In genomic region chr13:12339446-12339845, GRCm38 (mm10) we compare ENCODE assay signal across 12 mouse cellular contexts. TPM values are rescaled to one million over a fixed set of nuclear protein-coding genes. Genes with fewer than 3 reads are reported as not detected.
A peak's percentile ranks its signal among the peaks of the same experiment; 100 is the strongest.
DNase-seq lines count a peak whose midpoint lies in the region; ATAC-seq and TF ChIP-seq lines count a peak whose summit lies in the region.
"Had no signal": no experiment of that assay in that cellular context is flagged by ENCODE, and none has a peak within 500 bp of the region (broad histone marks: within the 10 kb centered on the region; RNA-seq: fewer than 3 reads in every experiment).

No protein-coding gene starts in this region.

- TF ChIP-seq CTCF in forebrain, postnatal 0 days (IDR thresholded peaks at IDR 0.05; ENCODE audit: low read depth), result no peak
- TF ChIP-seq CTCF in lung, embryonic 14.5 days (IDR thresholded peaks at IDR 0.05; ENCODE audit: low read depth), result no peak

- H3K4me1 ChIP-seq in forebrain, postnatal 0 days (ENCODE audit: insufficient read depth), result 0 out of 2 replicates have a peak, but pooled peaks cover 3% of the 10 kb centered on the region
- H3K4me1 ChIP-seq in forebrain, embryonic 10.5 days, result peaks cover 14% of the 10 kb centered on the region
- H3K4me1 ChIP-seq in lung, embryonic 14.5 days (ENCODE audit: insufficient read depth), result peaks cover 6% of the 10 kb centered on the region; the same call in 1 of the 2 replicates
- H3K4me1 ChIP-seq in heart, embryonic 15.5 days (replicated peaks), result peaks cover 18% of the 10 kb centered on the region

- ATAC-seq in forebrain, postnatal 0 days, result no peak
- ATAC-seq in lung, embryonic 14.5 days (ENCODE audit: insufficient read depth), result no peak
- 0 out of 2 replicates have a peak, but pooled peaks have one; percentile 5 for ATAC-seq in heart, embryonic 15.5 days (replicated peaks; ENCODE audit: insufficient number of reproducible peaks, insufficient read depth, low FRiP score, low read depth)

- H3K27ac ChIP-seq in forebrain, postnatal 0 days (ENCODE audit: low read depth, low read length), result no peak overlapping the region
- H3K27ac ChIP-seq in forebrain, embryonic 10.5 days, result no peak overlapping the region
- no peak overlapping the region; the same call in 1 of the 2 replicates for H3K27ac ChIP-seq in lung, embryonic 14.5 days (ENCODE audit: low read depth)
- H3K27ac ChIP-seq in heart, embryonic 15.5 days, result peak overlapping the region; percentile 91
- H3K27ac ChIP-seq: embryonic facial prominence, embryonic 13.5 days had no signal

- H3K9ac ChIP-seq in forebrain, postnatal 0 days, result no peak overlapping the region
- no peak overlapping the region for H3K9ac ChIP-seq in lung, embryonic 14.5 days
- H3K9ac ChIP-seq in heart, embryonic 15.5 days, result peak overlapping the region; percentile 65

- DNase-seq in forebrain, postnatal 0 days, result no peak
- DNase-seq in forebrain, embryonic 10.5 days (ENCODE audit: extremely low spot score, low spot score), result no peak
- DNase-seq in lung, embryonic 14.5 days, result peak; percentile 9
- no peak for DNase-seq in lung, postnatal 4 days
- peak; percentile 32 for DNase-seq in skeletal muscle tissue, adult 2 months (ENCODE audit: low read depth, low spot score)
- DNase-seq in cerebellum, postnatal 4 days (ENCODE audit: low spot score in 2 of 2), result no peak
- DNase-seq in left cerebral cortex, adult 18-20 months (ENCODE audit: low spot score in 2 of 2), result no peak
- DNase-seq: cerebellum, adult 9-10 months; kidney, adult 11 months; kidney, postnatal 4 days had no signal

- no peaks in the 10 kb centered on the region for H3K36me3 ChIP-seq in forebrain, postnatal 0 days (ENCODE audit: insufficient read depth)
- no peaks in the 10 kb centered on the region for H3K36me3 ChIP-seq in forebrain, embryonic 10.5 days (replicated peaks)
- H3K36me3 ChIP-seq in lung, embryonic 14.5 days (ENCODE audit: insufficient read depth), result no peaks in the 10 kb centered on the region
- no peaks in the 10 kb centered on the region for H3K36me3 ChIP-seq in heart, embryonic 15.5 days
- H3K36me3 ChIP-seq: embryonic facial prominence, embryonic 13.5 days had no signal

- no peak overlapping the region for H3K4me3 ChIP-seq in forebrain, postnatal 0 days (ENCODE audit: low read depth, low read length)
- no peak overlapping the region for H3K4me3 ChIP-seq in forebrain, embryonic 10.5 days
- peak overlapping the region; percentile 31; the same call in 1 of the 2 replicates for H3K4me3 ChIP-seq in lung, embryonic 14.5 days (ENCODE audit: low read depth, low read length)
- H3K4me3 ChIP-seq in heart, embryonic 15.5 days, result peak overlapping the region; percentile 68

- peak overlapping the region; percentile 90; the same call in 1 of the 2 replicates for H3K4me2 ChIP-seq in forebrain, postnatal 0 days (ENCODE audit: low read depth)
- no peak overlapping the region for H3K4me2 ChIP-seq in lung, embryonic 14.5 days
- H3K4me2 ChIP-seq in heart, embryonic 15.5 days, result peak overlapping the region; percentile 61

- no peaks in the 10 kb centered on the region for H3K9me3 ChIP-seq in forebrain, postnatal 0 days (ENCODE audit: low read length)
- H3K9me3 ChIP-seq in forebrain, embryonic 10.5 days, result no peaks in the 10 kb centered on the region
- H3K9me3 ChIP-seq in lung, embryonic 14.5 days (ENCODE audit: low read depth, low read length), result no peaks in the 10 kb centered on the region
- no peaks in the 10 kb centered on the region for H3K9me3 ChIP-seq in heart, embryonic 15.5 days (replicated peaks)
- H3K9me3 ChIP-seq: embryonic facial prominence, embryonic 13.5 days had no signal

- no peaks in the 10 kb centered on the region for H3K27me3 ChIP-seq in forebrain, postnatal 0 days (ENCODE audit: insufficient read depth, low read length)
- H3K27me3 ChIP-seq in forebrain, embryonic 10.5 days (ENCODE audit: poor library complexity, severe bottlenecking), result peaks cover 16% of the 10 kb centered on the region; the same call in 1 of the 2 replicates
- H3K27me3 ChIP-seq in lung, embryonic 14.5 days (ENCODE audit: insufficient read depth, low read length), result no peaks in the 10 kb centered on the region
- no peaks in the 10 kb centered on the region for H3K27me3 ChIP-seq in heart, embryonic 15.5 days

RNA-seq across cellular contexts. Expression of gene Actn2, which starts 1.1 kb away (rescaled TPM):
- total RNA-seq in forebrain, postnatal 0 days (2014; rRNA removed), result 3.9 and 5.9 TPM in 2 replicates
- polyA plus RNA-seq in forebrain, postnatal 0 days (2015; fragmentation: Nextera tagmentation; extraction: Ambion mirVana), result 6.0 TPM in 2 replicates
- polyA plus RNA-seq in forebrain, embryonic 10.5 days (2016; fragmentation: Nextera tagmentation; extraction: Ambion mirVana), result 1.8 and 2.2 TPM in 2 replicates
- 0.57 and 10.2 TPM in 2 replicates for polyA plus RNA-seq in lung, embryonic 14.5 days (2014; fragmentation: Nextera tagmentation; extraction: Ambion mirVana)
- polyA plus RNA-seq in heart, embryonic 15.5 days (2015; fragmentation: Nextera tagmentation; extraction: Ambion mirVana), result 1,445 and 1,519 TPM in 2 replicates
- 10 to 100 TPM; 13.3 to 16.6 TPM for total RNA-seq in left cerebral cortex, adult 18-20 months (2021)

RNA-seq across cellular contexts. Expression of gene Heatr1, which starts 55.4 kb away (rescaled TPM):
- total RNA-seq in forebrain, postnatal 0 days (2014; rRNA removed), result 16.2 and 17.8 TPM in 2 replicates
- polyA plus RNA-seq in forebrain, postnatal 0 days (2015; fragmentation: Nextera tagmentation; extraction: Ambion mirVana), result 5.2 and 6.0 TPM in 2 replicates
- polyA plus RNA-seq in forebrain, embryonic 10.5 days (2016; fragmentation: Nextera tagmentation; extraction: Ambion mirVana), result 45.0 and 45.5 TPM in 2 replicates
- polyA plus RNA-seq in lung, embryonic 14.5 days (2014; fragmentation: Nextera tagmentation; extraction: Ambion mirVana), result 31.3 and 36.2 TPM in 2 replicates
- 6.2 and 10.1 TPM in 2 replicates for polyA plus RNA-seq in heart, embryonic 15.5 days (2015; fragmentation: Nextera tagmentation; extraction: Ambion mirVana)
- 10 to 100 TPM; 28.2 to 31.6 TPM for total RNA-seq in left cerebral cortex, adult 18-20 months (2021)

Comparison
In these comparisons a context has a peak if more than half of its experiments do, and no peak if none do; other contexts are left out.
1. DNase-seq: peak in lung, embryonic 14.5 days (single experiment) and skeletal muscle tissue, adult 2 months (single experiment); none in forebrain, postnatal 0 days (single experiment), forebrain, embryonic 10.5 days (single experiment), lung, postnatal 4 days (0 of 2), cerebellum, postnatal 4 days (0 of 2) and left cerebral cortex, adult 18-20 months (0 of 2).
2. H3K4me3 ChIP-seq: peak in lung, embryonic 14.5 days (single experiment) and heart, embryonic 15.5 days (single experiment); none in forebrain, postnatal 0 days (single experiment) and forebrain, embryonic 10.5 days (single experiment).
3. RNA of gene Actn2, which starts 1.1 kb away (polyA plus RNA-seq): 1,445 to 1,519 TPM in heart, embryonic 15.5 days; 6.0 TPM in forebrain, postnatal 0 days, 1.8 to 2.2 TPM in forebrain, embryonic 10.5 days and 0.57 to 10.2 TPM in lung, embryonic 14.5 days; every median in the first group is over 100 times any median in the second.